18 mouse cellular contexts compared by ENCODE assay signal in genomic region chr6:5750079-5750711, GRCm38 (mm10). TPM values are rescaled to one million over a fixed set of nuclear protein-coding genes. Genes with fewer than 3 reads are reported as not detected.
DNase-seq lines count a peak whose midpoint lies in the region; ATAC-seq lines count a peak whose summit lies in the region.
"Had no signal": no experiment of that assay in that cellular context is flagged by ENCODE, and none has a peak within 500 bp of the region (broad histone marks: within the 10 kb centered on the region; RNA-seq: fewer than 3 reads in every experiment).

No protein-coding gene starts in this region.

- ATAC-seq in heart, embryonic 14.5 days (ENCODE audit: insufficient number of reproducible peaks, insufficient read depth, low FRiP score, low read depth), result peak; percentile 61; the same call in 1 of the 2 replicates
- ATAC-seq in limb, embryonic 12.5 days (ENCODE audit: insufficient number of reproducible peaks, insufficient read depth, low FRiP score, low TSS enrichment, low read depth), result peak; percentile 63; the same call in 1 of the 2 replicates
- ATAC-seq: liver, embryonic 12.5 days had no signal

- no peaks in the 10 kb centered on the region for H3K27me3 ChIP-seq in heart, embryonic 14.5 days (ENCODE audit: control insufficient read depth, insufficient read depth, low read length)
- no peaks in the 10 kb centered on the region for H3K27me3 ChIP-seq in limb, embryonic 12.5 days
- H3K27me3 ChIP-seq in limb, embryonic 10.5 days (ENCODE audit: low read depth, poor library complexity, severe bottlenecking), result no peaks in the 10 kb centered on the region
- H3K27me3 ChIP-seq: liver, embryonic 12.5 days had no signal

- DNase-seq in heart, adult 18-20 months, result no peak
- DNase-seq in limb, embryonic 10.5 days (ENCODE audit: low spot score), result no peak
- peak; percentile 25 for DNase-seq in fat pad, adult 2 months (ENCODE audit: extremely low read depth, low read depth, low spot score)
- no peak for DNase-seq in urinary bladder, postnatal 10 days (ENCODE audit: low spot score)
- DNase-seq in layer of hippocampus, adult 18-20 months (ENCODE audit: low spot score in 2 of 2), result no peak
- DNase-seq: cerebellum, adult 2 months; cerebellum, postnatal 36 days; gastrocnemius, adult 2 months; kidney, postnatal 10 days; layer of hippocampus, postnatal 36 days; lung, adult 2 months; lung, postnatal 36 days; right cerebral cortex, postnatal 4 days had no signal

- H3K4me2 ChIP-seq in heart, embryonic 14.5 days (ENCODE audit: low read length), result no peak overlapping the region
- H3K4me2 ChIP-seq in limb, embryonic 12.5 days, result no peak overlapping the region
- H3K4me2 ChIP-seq: hindbrain, embryonic 14.5 days; liver, embryonic 12.5 days had no signal

- H3K27ac ChIP-seq in heart, embryonic 14.5 days (replicated peaks in 1 of 2; ENCODE audit: control insufficient read depth in 1 of 2, insufficient read depth in 1 of 2, low read depth in 2 of 2, low read length in 2 of 2), result peak overlapping the region; percentile 25 to 33; a peak in 3 of 4 replicates
- no peak overlapping the region for H3K27ac ChIP-seq in limb, embryonic 12.5 days
- H3K27ac ChIP-seq in limb, embryonic 10.5 days, result no peak overlapping the region
- H3K27ac ChIP-seq: gastrocnemius, adult 2 months; hindbrain, embryonic 14.5 days; layer of hippocampus, adult 2 months; liver, embryonic 12.5 days had no signal

- 64% methylated on average over 6 of the region's 6 CpGs for WGBS in heart, embryonic 14.5 days
- WGBS in limb, embryonic 12.5 days, result 74% methylated on average over 6 of the region's 6 CpGs
- 86% methylated on average over 6 of the region's 6 CpGs for WGBS in limb, embryonic 10.5 days

- H3K4me3 ChIP-seq in heart, embryonic 14.5 days (ENCODE audit: control insufficient read depth in 1 of 2, insufficient read depth in 1 of 2, low read depth in 1 of 2, low read length in 2 of 2), result no peak overlapping the region
- H3K4me3 ChIP-seq in limb, embryonic 12.5 days (replicated peaks), result no peak overlapping the region
- H3K4me3 ChIP-seq in limb, embryonic 10.5 days, result no peak overlapping the region
- H3K4me3 ChIP-seq: gastrocnemius, adult 2 months; layer of hippocampus, adult 2 months; liver, embryonic 12.5 days had no signal

- no peak overlapping the region for H3K9ac ChIP-seq in heart, embryonic 14.5 days (ENCODE audit: low read length)
- H3K9ac ChIP-seq in limb, embryonic 12.5 days (replicated peaks), result no peak overlapping the region
- H3K9ac ChIP-seq: hindbrain, embryonic 14.5 days; liver, embryonic 12.5 days had no signal

- H3K4me1 ChIP-seq in heart, embryonic 14.5 days (ENCODE audit: control insufficient read depth in 2 of 2, insufficient read depth in 2 of 2, low read length in 2 of 2), result peaks cover 0 to 7% of the 10 kb centered on the region in 2 experiments; a peak in 3 of 4 replicates
- no peaks in the 10 kb centered on the region for H3K4me1 ChIP-seq in limb, embryonic 12.5 days (replicated peaks)
- no peaks in the 10 kb centered on the region for H3K4me1 ChIP-seq in limb, embryonic 10.5 days
- H3K4me1 ChIP-seq: liver, embryonic 12.5 days had no signal

- H3K36me3 ChIP-seq in heart, embryonic 14.5 days (ENCODE audit: control insufficient read depth, insufficient read depth, low read length), result no peaks in the 10 kb centered on the region
- no peaks in the 10 kb centered on the region for H3K36me3 ChIP-seq in limb, embryonic 12.5 days
- H3K36me3 ChIP-seq in limb, embryonic 10.5 days, result no peaks in the 10 kb centered on the region
- H3K36me3 ChIP-seq: liver, embryonic 12.5 days had no signal

- no peaks in the 10 kb centered on the region for H3K9me3 ChIP-seq in heart, embryonic 14.5 days (ENCODE audit: control insufficient read depth, low read length)
- no peaks in the 10 kb centered on the region for H3K9me3 ChIP-seq in limb, embryonic 12.5 days
- no peaks in the 10 kb centered on the region for H3K9me3 ChIP-seq in limb, embryonic 10.5 days (replicated peaks)

RNA-seq across cellular contexts. Expression of gene Dync1i1, which starts 24.8 kb away (rescaled TPM):
- polyA plus RNA-seq in heart, embryonic 14.5 days (2014; fragmentation: Nextera tagmentation; extraction: Ambion mirVana), result 2.8 and 3.3 TPM in 2 replicates
- under 1 TPM; 0.27 to 0.39 TPM for total RNA-seq in heart, adult 18-20 months (2021)
- 9.5 and 10.9 TPM in 2 replicates for polyA plus RNA-seq in limb, embryonic 12.5 days (2016; fragmentation: Nextera tagmentation; extraction: Ambion mirVana)
- polyA plus RNA-seq in limb, embryonic 10.5 days (2016; fragmentation: Nextera tagmentation; extraction: Ambion mirVana), result 5.6 and 5.8 TPM in 2 replicates
- 100 to 1,000 TPM; 143 to 148 TPM for total RNA-seq in layer of hippocampus, adult 18-20 months (2021)

Comparison
In these comparisons a context has a peak if more than half of its experiments do, and no peak if none do; other contexts are left out.
1. H3K27ac ChIP-seq: peak in heart, embryonic 14.5 days (2 of 2); none in limb, embryonic 12.5 days (single experiment) and limb, embryonic 10.5 days (single experiment).